Mouse (Mus musculus) CH12.LX (cell line): ENCODE data around the gene Col4a1.

Experiments
- MYC ChIP-seq: IDR thresholded peaks from 2 replicates; pipeline ENCODE4 v1.6.1; 2011; ENCODE audit warnings: low read depth, mild to moderate bottlenecking, improper control_type of control experiment, low read length
- ZKSCAN1 ChIP-seq: IDR thresholded peaks from 2 replicates; pipeline ENCODE4 v1.6.1; 2012; ENCODE audit warnings: low read depth, inconsistent platforms, low read length, improper control_type of control experiment, borderline replicate concordance

GRCm38 (mm10) chr8:11179869-11180268 is 132.8 kb downstream of the Col4a1 start:
- TF ChIP-seq ZKSCAN1 (no peak), MYC (no peak)
